Mouse (Mus musculus) testis, adult 2 months (tissue): ENCODE data around the gene Mtus2.

Experiments
- CTCF ChIP-seq: fragments of 200-500 bp; IDR thresholded peaks from 2 replicates; pipeline ENCODE4 v1.5.1; 2012; ENCODE audit warnings: low read depth, mild to moderate bottlenecking, inconsistent platforms, low read length, moderate library complexity; ENCODE audit not compliant: control insufficient read depth, insufficient read depth, insufficient replicate concordance
- POLR2A ChIP-seq: fragments of 200-500 bp; IDR thresholded peaks from 2 replicates; pipeline ENCODE4 v1.6.1; 2012; ENCODE audit warnings: low read depth, mild to moderate bottlenecking, inconsistent platforms, low read length, moderate library complexity; ENCODE audit not compliant: control insufficient read depth

DNA sequence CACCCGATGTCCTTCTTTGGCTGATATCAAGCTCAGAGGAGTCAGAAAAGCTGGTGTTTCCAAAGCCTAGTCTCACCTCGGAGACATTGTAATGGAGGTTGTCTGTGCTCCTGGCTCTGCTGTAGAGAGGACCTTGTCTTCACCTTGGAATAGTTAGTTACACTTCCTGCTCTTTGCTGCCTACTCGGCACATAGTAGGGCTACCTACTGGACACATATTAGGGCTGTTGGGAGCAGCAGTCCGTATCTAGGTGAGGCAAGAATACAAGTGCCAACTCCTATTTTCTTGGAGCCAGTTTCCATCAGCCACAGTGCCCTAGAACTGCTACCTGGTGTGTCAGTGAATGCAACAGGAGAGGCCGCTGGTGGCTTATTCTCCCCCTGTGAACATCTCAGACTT is 330.4 kb downstream of the Mtus2 start:
- TF ChIP-seq POLR2A (no peak), CTCF (no peak)
